Mouse (Mus musculus) Muller cell, postnatal 12 days (primary cell): ENCODE results near the gene Trak1.

Source experiments
- DNase-seq: peaks from one replicate; pipeline ENCODE4 v3.0.0-alpha.2; 2015; ENCODE audit errors: inconsistent ontology term

Trak1 gene

DNA sequence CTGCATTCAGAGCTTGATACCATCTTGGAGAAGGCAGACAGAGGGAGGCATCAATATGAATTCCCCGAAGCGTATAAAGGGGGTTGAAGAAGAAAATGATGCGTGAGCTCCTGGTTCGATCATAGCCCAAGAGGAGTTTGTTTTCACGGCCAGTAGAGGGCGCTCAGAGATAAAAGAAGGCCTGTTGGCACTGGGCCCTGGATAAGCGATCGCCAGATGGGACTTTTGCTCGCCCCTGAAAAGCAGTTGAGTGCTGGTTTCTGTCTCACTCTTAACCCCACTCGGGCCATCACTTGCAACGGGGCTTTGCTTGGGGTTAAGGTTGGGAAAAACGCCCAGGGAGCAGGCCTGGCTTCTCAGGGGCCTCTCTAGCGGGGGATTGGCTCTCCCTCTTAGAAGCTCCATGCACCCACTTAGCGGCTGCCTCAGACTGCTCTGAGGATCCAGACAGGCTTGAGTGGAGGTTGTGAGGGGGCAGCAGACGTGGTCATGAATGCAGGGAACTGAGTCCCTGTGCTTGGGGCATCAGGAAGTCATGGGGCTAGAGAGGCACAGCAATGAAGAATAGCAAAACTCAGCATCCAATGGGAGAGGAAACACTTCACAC lies 180.1 kb downstream of the Trak1 start:
- DNase-seq, result peak; percentile 66

DNA sequence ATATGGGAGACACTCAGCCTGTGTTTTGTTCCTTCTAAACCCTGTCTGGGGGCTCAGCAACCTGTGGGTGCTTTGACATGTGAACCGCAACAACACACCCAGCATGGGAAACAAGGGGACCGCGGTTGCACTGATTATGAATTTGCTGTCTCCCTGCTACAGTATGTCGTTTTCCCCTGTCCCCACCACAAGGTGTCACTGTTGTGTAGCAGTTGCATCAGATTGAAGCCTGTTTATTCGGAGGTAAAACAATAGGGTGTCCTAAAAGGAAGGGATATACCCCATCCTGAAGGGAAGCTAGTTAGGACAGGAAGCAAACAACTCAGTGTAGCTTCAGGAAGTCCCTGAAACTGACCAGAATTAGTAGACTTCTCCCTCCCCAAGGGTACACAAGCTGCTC lies 182.2 kb downstream of the Trak1 start:
- peak; percentile 73 for DNase-seq

DNA sequence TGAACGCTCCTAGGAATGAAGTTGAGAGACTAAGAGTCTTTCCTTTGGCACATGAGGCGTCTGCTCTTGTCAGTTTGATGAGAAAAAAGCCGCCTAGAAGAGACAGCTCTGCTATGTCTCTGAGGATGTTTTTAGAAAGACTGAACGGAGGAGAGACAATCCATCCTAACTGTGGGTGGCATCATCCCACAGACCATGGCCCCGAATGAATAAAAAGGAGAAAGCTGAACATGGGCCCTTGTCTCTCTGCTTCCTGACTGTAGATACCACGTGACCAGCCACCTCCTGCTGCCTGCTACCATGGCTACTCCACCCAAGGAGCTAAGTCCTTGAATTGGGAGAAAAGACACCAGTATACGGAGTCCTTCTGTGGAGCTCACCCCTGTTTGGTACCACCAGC lies 189.9 kb downstream of the Trak1 start:
- no peak for DNase-seq

DNA sequence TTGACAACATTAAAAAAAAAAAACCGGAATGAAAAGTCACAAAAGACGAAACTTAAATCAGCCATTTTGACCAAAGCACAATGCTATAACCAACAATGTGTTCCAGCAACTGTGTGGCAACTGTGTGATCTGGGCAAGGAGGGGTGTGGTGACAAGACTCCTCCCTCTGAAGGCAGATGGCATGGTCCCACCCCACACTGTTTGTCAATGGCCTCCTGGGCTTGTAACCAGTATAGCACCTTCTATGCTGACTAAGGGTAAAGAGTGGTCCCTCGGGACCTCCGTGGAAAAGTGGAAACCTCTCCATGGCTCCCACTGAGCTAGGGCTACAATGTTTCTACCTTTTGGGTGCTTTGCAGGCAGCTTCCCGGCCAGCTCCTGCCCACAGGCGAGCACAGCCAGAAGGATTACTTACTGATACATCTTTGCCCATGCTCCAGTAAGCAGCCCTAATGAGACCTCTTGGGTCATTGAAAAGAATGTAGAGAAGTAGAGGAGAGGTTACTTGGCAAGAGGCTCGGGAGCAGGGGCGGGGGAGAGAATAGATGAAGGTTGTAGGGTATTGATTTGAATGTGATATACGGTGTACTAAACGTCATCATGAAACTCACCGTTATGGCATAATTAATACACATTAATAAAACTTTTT lies 194.4 kb downstream of the Trak1 start:
- peak; percentile 55 for DNase-seq

DNA sequence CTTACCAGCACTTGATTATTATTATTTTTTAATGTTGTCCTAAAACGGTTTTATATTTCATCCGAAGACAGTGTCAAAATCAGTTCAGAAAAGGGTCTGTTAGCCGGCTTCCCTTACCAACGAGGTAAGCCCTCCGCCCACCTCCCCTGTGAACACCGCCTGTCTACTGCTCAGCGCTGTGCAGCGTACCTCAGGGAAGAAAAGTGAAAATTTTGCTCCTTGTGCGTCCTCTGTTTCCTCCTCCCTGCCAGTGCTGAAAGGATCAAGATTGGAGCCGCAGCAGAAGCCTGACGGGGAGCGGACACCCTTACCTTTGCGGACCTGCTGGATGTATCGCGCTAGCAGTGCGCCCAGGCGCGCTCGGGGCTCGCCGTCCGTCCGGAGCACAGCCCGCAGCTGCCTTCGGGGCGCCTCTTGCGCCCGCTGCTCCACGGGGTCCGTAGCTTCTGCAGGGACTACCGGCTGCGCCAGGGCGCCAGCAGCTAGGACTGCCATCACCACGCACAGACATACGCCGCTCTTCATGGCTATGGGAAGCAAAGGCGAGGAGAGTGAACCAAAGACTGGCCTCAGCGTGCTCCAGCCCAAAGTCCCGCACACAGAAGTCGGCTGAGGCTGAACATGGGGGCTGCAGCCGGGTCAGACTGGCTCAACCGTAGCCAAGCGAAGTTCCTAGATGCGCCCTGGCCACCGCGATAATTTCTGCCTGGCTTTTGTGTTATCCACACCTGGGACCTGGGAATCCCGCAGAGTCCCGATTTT lies 196.9 kb downstream of the Trak1 start:
- DNase-seq, result peak; percentile 17

DNA sequence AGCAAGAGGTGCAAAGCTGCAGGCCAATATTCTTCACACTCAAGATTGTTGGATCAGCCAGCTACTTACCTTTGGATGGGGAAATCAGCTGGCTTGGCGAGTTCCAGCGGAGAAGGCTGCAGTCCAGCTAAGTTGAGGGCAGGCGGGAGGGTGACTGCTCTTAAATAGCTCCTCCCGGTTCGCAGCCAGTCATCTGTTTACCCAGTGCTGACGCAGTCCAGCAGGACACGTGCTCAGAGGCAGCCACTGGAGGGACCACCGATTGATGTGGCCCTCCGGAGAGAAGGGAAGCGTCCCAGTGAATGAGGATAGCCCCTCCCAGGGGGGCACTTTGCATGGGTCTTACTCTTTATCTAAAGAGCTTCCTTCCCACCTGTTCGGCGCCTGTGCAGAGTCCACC lies 198.2 kb downstream of the Trak1 start, which contains the start of gene Cck:
Gene Cck, minus strand, starts transcription at position 166 of the 400 bp plus-strand sequence.
- DNase-seq, result no peak

DNA sequence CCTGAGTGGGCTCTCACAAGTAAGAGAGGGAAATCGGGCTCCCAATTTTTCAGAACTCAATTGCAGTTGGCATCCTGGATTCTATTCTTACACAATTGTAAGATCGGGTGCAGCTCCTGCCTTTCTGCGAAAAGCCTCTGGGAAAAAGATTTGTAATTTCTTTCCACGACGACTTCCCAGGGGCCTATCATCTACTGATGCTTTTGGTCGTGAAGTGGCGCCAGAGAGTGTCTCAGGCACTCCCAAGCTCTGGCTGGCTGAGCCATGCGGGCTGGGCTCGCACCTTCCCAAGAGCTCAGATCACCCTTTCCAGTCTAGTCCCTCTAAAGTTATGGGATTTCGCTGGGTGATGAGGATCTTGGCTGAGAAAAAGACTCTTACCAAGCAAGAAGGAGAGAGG lies 198.8 kb downstream of the Trak1 start:
- no peak for DNase-seq

DNA sequence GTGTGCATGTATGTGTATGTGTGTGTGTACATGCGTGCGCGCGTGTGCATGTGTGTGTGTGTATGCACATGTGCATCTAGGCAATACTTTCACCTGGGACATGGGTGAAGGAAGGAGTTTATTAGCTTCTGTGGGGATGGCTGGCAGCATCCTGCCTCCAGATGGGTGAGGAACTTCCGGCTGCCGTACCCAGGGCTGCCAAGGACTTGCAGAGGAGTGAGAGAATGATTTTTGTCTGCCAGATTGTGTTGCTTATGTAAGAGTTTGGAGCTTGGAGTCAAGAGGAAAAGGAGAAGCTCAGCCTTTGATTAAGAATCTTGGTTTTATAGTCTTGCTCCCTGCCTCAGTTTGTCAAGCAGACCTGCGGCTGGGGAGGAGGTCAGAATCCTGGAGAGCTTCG lies 208.0 kb downstream of the Trak1 start:
- no peak for DNase-seq

DNA sequence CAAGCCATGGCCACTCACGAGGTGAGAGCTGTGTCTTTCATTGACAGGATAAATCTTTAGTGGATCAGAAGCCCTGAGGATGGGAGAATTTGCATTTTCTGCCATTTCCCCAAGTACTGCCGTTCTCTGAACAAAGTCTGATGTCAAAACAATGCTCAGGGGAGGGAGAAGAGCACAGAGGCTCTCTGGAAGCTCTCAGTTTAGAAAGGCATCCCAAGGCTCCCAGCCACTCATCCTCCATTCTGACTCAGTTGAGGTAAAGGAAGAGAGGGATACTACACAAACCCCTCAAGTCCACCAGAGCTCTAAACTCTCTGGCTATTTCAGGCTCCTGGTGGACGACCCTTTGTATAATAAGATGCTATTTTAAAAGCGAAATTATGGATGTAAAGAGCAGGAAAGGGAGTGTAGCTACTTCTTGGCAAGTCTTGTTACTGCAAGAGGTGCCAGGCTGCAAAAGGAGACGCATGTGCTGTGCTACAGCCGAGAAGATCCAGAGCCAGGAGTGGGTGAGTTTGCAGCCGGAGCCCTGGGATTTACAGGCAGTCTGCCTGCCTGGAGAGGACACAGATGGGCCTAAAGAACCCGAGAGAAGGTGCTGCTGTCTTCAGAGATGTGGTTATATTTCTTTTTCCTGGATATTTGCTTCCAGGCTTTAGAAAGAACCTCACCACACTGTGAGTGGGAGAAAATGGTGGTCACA lies 209.3 kb downstream of the Trak1 start:
- no peak for DNase-seq

DNA sequence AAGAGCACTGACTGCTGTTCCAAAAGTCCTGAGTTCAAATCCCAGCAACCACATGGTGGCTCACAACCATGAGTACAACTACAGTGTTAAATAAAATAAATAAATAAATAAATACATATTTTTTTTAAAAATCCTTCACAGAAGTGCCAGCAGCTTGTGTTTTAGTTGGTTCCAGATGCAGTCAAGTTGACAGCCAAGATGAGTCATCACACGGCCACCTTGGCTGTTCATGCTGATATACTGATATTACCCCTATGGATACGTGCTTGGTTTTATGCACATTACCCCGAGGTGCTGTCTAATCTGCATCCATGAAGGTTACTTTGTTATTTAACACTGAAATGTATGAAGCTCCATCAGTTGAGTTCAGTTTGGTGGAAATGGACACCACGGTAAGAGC lies 214.6 kb downstream of the Trak1 start:
- DNase-seq, result no peak

DNA sequence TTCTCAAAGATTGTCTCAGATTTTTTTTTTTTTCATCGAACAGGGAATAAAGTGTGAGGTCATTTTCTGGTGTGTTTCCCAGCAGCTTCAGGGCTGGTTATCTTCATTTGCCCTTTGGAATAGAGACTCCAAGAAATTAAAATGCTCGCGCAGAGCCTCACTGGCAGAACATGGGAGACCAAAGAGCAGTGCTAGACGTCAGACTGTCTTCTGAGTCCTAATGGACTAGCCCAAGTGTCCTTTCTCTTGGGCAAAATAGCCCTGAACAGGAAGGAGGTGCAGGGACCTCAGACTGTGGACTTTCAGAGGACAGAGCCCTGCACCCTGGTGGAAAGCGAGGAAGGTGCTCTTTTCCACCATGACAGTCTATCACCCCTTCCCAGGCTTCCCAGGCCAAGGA lies 217.2 kb downstream of the Trak1 start:
- no peak for DNase-seq

DNA sequence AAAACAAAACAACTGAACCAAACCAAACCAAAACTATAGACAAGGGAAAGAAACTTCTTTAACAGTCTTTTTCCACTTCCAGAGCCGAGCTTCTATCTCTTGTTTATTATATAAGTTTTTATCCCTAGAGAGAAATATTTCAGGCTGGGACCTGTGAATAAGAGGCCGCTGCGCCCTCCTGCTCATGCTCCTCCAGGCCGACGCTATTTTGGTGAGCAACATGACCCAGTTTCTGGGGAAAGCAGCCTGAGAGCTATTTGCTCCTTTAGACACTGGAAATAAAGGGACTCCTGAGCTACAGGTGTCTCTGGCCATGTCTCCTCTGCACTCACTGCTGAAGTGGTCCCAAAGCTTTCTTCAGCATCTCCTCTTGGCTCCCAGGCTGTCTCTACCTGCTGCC lies 222.7 kb downstream of the Trak1 start:
- DNase-seq, result no peak
